Mouse (Mus musculus): ENCODE data around the gene Sugt1.

GRCm38 (mm10) chr14:79564784-79565183 is 22.7 kb upstream of the Sugt1 start:
- no peak for TF ChIP-seq CTCF (IDR thresholded peaks at IDR 0.05; ENCODE audit: borderline replicate concordance, insufficient read depth, low read length)
- no peak for TF ChIP-seq POLR2A (IDR thresholded peaks at IDR 0.05; ENCODE audit: low read depth, low read length)
